Mouse (Mus musculus) layer of hippocampus, adult 9-10 months (tissue): ENCODE data around the gene Fam92b.

Experiments used
- DNase-seq: peaks from one replicate; pipeline ENCODE4 v3.0.0; 2022; ENCODE audit warnings: low spot score

The Fam92b gene

DNA sequence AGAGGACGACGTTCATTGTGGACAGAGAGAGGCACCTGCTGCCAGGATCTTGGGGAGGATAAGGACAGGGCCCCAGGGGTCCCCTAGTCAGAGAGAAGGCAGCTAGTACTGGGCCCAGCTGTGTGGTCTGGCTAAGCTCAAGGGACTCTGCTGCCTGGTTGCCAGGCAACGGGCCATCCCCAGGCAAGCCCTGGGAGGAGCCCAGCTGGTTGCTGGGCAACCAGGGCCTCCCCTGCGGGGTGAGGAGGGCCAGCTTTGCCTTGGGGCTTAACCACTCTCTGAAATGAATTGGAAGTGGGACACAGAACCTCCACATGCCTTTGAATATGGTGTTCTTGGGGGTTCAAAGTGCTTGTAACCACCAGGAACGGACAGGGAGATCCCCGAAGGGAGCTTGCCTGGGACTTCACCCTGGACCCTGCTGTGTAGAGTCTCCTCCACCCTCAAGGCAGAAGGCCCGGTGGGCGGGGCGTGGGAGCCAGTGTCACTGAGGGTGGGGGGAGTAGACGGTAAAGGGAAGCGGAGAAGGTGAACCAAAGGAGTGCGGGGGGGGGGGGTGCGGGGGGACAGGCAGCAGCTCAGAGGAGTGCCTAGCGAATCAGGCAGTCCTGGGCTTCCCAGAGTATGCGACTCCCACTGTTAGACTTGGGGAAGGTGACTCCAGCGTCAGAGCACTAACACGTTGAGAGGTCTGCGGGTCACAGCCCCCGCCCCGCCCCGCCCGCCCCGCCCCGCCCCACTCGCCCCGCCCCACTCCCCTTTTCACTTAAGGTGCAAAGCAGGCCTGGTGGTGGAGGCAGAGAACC lies at the start of gene Fam92b:
TSS of gene Fam92b (minus strand) at position 149 of the 806 bp plus-strand sequence.
- no peak for DNase-seq

GRCm38 (mm10) chr8:120225421-120226151 lies 48.3 kb upstream of the Fam92b start:
- DNase-seq, result no peak

DNA sequence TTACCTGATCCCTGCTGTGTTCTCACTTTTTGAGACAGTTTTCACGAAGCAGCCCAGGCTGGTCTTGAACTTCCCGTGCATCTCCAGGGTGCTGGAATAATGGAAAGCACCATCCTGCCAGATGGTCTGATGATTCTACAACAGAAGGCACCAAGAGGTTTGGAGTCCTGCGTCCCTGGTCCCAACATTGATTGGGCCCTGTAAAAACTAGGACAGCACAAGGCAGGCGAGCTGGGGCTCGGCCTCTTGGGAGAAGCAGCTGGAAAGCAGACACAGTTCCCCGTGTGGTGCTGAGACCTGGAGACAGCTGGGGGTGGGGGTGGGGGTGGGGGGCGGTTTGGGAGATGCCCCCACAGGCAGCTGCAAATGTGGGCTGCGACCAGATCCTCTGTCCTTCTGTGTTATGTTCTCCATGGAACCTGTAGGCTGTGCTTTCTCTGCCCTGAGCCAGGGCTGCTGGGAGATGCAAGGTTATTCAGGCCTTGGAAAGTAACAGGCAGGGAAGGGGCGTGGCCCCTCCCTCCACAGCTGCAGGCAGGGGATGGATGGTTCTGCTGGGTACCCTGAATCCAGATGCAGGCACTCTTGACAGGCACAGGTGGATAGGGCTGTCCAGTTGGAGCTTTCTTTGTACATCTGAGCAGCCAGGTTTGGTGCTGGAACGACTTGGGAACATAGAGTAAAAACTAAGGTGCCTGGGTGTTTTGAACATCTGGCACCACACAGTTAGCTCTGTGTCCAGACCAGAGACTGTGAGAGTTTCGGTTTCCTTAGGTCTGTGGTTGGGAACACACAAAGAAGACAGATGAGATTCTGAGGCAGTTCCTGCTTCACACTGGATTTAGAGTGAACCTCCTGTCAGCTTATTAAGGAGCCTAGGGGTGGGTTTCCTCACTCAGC lies 47.5 kb upstream of the Fam92b start:
- DNase-seq, result no peak

GRCm38 (mm10) chr8:120222548-120222947 lies 45.3 kb upstream of the Fam92b start:
- DNase-seq, result no peak

DNA sequence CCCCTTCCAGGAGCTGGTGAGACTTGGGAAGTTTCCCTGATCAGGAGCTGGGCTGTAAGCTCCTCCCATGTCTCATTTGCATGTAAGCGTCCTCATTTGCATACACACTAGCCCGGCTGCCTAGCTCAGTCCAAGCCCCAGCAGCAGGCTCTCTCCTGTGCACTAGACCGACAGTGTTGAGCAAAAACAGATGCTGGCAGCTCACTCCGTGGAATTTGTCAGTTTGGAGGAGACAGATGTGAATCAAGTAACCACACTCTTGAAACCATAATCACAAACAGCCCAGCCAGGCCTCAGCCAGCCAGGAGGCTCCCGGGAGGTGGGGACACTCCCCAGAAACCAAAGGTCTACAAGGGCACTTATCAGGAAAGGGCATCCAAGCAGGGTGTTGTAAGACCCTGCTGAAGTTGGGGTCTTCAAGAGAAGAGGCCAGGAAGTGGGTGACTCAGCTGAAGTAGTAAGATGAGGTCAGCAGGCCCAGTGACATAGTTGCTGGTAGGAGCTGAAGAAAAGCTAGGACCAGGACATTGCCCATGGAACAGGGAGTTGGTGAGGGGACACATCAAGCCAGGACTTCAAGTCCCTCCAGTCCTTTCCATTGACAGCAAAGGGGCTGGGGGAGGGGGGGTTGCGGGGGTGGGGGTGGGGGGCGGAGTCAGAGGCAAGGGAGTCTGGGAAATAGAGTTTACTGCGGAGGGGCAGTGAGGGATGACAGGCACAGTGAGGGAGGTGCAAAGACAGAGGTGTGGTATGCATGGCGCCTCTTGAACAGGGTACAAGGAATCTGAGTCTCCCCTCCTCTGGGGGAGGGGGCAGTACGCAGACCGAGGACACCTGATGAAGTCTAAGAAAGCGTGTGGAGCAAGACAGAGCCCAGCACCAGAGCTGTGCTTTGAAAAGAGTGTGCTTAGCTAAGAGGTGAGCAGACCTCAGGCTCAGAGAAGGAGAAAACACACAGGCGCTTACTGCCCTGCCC lies 39.9 kb upstream of the Fam92b start:
- no peak for DNase-seq

- DNase-seq, result no peak
These were observed 38.3 kb upstream of the Fam92b start for GRCm38 (mm10) chr8:120215416-120216141.

- no peak for DNase-seq
These were observed 36.7 kb upstream of the Fam92b start for GRCm38 (mm10) chr8:120213939-120214338.

DNA sequence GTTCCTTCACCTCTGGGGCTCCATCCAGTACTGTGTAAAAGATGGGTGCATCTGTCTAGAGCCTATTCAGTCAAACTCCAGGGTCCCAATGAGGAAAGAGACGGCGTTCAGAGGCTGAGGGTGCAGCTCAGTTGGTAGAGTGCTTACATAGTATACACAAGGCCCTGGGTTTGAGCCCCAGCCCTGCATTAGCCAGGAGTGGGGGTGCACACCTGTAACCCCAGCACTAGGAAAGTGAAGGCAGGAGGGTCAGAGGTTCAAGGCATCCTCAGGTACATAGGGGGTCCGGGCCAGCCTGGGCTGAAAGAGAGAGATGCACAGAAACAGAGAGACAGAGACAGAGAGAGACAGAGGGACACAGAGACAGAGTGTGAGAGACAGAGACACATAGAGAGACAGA lies 36.0 kb upstream of the Fam92b start:
- DNase-seq, result no peak

- DNase-seq, result no peak
These were observed 35.3 kb upstream of the Fam92b start for GRCm38 (mm10) chr8:120212596-120212995.

- no peak for DNase-seq
These were observed 34.1 kb upstream of the Fam92b start for GRCm38 (mm10) chr8:120211345-120211744.

GRCm38 (mm10) chr8:120208113-120208512 lies 30.8 kb upstream of the Fam92b start:
- DNase-seq, result no peak

- DNase-seq, result no peak
These were observed 30.1 kb upstream of the Fam92b start for GRCm38 (mm10) chr8:120207364-120207763.

DNA sequence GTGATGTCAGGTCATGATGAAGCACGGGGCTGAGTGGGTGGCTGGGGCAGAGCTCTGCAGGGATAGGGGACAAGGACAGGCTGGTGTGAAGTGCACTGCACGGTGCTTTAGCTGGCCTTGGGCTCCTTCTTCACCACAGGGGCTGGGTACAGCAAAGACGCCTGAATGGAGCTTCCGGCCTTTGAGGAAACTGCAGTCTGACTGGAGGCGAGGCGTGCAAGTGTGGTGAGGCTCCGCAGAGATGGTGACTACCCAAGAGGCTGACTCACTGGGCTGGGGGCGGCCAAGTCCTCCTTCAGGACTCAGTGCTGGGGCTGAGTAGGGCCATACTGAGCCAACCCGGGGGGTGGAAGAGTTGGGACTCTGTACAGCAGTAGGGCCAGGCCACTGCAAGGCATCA lies 28.6 kb upstream of the Fam92b start:
- no peak for DNase-seq

DNA sequence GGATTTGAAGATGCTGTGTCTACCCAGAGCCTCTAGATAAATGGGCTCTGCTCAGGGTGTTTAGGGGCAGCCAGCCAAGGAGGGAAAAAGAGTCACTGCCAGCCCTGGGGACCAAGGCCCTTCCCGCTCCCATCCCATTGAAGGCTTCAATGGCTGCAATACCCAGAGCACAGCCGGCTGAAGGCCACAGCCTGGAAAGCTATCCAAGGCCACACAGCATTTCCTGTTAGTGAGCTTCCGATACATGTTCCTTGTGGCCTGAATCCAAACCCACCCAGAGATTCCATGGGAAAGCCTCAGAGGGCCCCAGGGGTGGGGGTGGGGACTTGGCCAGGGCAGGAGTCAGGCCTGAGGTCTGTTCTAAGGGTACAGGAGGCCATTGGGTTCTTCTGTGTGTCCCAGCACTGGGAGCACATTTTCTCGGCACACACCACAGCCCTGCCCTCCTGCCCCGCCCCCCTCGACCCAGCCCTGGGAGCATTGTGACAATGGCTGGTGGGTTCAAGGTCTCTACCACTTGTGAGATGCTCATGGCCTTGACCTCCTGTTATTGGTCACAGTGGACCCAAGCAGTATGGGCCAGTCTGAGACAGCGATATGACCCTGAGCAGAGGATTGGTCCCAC lies 27.6 kb upstream of the Fam92b start:
- DNase-seq, result no peak

DNA sequence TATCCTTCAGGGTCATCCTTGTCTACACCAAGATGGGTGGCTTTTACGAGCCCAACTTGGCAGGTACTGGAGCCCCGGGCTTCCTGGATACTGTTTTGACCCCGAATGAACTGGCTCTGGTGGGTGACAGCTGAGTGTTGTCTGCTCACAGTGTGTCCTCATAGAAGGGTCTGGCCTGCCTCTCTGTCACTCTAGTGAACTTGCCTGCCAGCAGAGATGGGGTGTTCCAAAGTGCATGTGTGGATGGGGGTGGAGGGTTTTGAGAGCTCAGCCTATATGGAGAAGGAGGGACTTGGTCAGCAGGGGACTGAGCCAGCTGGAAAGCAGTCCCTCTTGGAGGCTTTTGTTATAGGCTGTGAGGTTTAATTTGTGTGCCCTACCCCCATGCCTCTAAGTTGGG lies 25.3 kb upstream of the Fam92b start:
- DNase-seq, result no peak

DNA sequence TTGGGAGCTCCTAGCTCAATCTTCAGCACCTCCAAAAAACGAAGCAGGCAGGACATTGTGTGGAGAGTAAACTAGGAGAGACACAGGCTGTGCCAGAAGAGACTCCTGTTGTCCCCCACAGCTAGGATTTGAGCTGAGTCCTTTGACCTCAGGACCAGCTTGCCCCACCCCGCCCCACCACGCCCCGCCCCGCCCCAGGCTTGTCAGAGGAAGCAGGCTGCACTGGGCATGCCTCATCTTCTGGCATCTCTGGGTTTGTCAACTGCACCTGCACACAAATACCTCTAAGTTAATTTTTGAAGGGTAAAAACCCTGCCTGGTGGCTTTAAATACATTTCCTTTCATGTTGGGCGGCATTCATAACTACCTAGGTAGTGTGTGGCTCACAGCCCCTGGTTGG lies 24.1 kb upstream of the Fam92b start:
- no peak for DNase-seq

DNA sequence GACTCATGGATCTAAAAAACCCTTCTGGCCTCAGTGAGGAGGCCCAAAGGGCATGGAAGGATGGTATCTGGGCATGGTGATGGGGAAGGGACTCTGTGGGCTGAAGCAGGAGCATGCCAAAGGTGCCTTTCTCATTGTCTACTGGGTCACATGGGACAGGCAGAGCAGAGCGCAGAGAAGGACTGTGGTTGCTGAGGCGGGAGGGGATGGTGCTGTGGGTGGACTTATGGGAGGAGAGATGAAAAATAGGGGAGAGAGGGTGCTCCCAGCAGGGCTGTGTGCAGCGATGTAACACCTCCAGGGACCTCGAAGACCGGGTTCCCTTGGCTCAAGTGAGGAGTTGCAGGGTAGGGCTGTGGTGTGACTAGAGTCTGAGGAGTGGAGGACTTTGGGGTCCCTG lies 14.9 kb upstream of the Fam92b start:
- no peak for DNase-seq

GRCm38 (mm10) chr8:120191633-120192032 lies 14.4 kb upstream of the Fam92b start:
- no peak for DNase-seq

GRCm38 (mm10) chr8:120190810-120191413 lies 13.6 kb upstream of the Fam92b start:
- DNase-seq, result peak; percentile 39
